Mouse (Mus musculus) splenic B cell, adult 2 months (primary cell): Measurements from ENCODE around the gene Nab1.
A peak's percentile ranks its signal among the peaks of the same experiment; 100 is the strongest.
"Not testable (repeated sequence)": the region's sequence is repeated elsewhere in the genome, so short reads cannot be mapped to it uniquely, and the experiment has no call there.

Source experiments
- DNase-seq: peaks from one replicate; pipeline ENCODE4 v3.0.0-alpha.2; 2011; ENCODE audit warnings: low read depth, low spot score
- H3K27me3 ChIP-seq: 2 replicates; pipeline ENCODE4 v1.6.1; 2012; ENCODE audit warnings: mild to moderate bottlenecking, low read length, moderate library complexity, mixed read lengths; ENCODE audit not compliant: control insufficient read depth, poor library complexity, insufficient read depth, severe bottlenecking
- H3K36me3 ChIP-seq: 2 replicates; pipeline ENCODE4 v1.6.1; 2012; ENCODE audit warnings: mild to moderate bottlenecking, low read length, moderate library complexity, mixed read lengths; ENCODE audit not compliant: control insufficient read depth, poor library complexity, insufficient read depth, severe bottlenecking

Gene Nab1

DNA sequence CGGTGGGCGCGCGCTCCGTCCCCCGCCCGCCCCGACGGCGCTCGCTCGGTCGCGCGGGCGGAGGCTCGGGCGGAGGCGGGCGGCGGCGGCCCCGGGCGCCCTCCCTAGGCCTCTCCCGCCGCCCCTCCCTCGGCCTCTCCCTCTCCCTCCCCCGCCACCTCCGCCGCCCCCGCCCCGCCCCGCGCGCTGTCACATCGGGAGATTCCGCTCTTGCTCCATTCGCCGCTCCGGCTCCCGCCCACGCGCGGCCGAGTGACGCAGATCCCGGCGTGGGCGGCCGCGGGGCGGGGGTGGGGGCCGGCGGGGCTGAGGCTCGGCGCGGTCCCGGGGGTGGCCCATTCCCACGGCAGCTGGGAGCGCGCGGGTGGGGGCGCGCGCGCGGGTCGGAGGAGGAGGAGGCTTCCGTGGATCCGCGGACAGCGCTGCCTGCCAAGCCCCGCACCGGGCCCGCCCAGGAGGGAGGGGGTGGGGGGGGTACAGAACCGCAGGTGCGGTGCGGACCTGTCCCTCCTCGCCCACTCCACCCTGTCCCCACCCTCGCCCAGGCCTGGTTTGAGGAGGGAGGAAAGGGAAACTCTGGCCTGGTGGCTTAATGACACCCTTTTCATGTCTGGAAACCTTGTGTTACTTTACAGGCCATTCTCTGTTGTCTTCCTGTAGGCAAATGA is at the start of gene Nab1:
TSS of gene Nab1 (minus strand) at position 366 of the 668 bp plus-strand sequence.
- DNase-seq = peak; percentile 89
- no peaks in the 10 kb centered on the region for H3K36me3 ChIP-seq

GRCm38 (mm10) chr1:52547451-52547850 is 47.0 kb upstream of the Nab1 start:
- no peak for DNase-seq

More for the DNA sequence above, at the start of gene Nab1:
- no peaks in the 10 kb centered on the region for H3K27me3 ChIP-seq

GRCm38 (mm10) chr1:52546796-52547195 is 46.3 kb upstream of the Nab1 start:
- no peaks in the 10 kb centered on the region for H3K36me3 ChIP-seq
- no peaks in the 10 kb centered on the region for H3K27me3 ChIP-seq
- no peak for DNase-seq

More at GRCm38 (mm10) chr1:52547451-52547850, 47.0 kb upstream of the Nab1 start:
- Histone ChIP-seq H3K36me3 (no peaks in the 10 kb centered on the region), H3K27me3 (no peaks in the 10 kb centered on the region)

DNA sequence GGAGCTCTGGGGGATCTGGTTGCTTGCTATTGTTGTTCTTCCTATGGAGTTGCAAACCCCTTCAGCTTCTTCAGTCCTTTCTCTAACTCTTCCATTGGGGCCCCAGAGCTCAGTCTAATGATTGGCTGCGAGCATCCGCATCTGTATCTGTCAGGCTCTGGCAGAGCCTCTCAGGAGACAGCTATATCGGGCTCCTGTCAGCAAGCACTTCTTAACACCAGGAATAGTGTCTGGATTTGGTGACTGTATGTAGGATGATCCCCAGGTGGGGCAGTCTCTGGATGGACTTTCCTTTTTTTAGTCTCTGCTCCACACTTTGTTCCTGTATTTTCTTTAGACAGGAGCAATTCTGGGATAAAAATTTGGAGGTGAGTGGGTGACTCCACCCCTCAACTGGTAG is 39.6 kb upstream of the Nab1 start:
- H3K36me3 ChIP-seq, DNase-seq: not testable (repeated sequence)

DNA sequence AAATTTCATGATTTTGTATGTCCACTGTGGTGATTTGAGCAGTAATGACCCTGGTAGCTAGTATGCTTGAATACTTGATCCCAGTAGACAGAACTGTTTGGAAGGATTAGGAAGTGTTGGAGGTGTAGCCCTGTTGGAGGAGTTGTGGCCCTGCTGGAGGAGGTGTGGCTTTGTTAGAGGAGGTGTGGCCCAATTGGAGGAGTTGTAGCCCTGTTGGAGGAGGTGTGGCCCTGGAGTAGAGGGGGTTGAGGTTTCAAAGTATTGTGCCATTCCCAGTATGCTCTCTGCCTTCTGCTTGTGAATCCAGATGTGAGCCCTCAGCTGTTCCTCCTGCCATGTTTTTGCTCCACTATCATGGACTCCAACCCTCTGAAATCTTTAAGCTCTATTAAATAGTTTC is 29.5 kb upstream of the Nab1 start:
- DNase-seq = no peak
- no peaks in the 10 kb centered on the region for H3K27me3 ChIP-seq
- no peaks in the 10 kb centered on the region for H3K36me3 ChIP-seq

More for the DNA sequence above, 39.6 kb upstream of the Nab1 start:
- H3K27me3 ChIP-seq = not testable (repeated sequence)

- DNase-seq = no peak
- no peaks in the 10 kb centered on the region for H3K27me3 ChIP-seq
- H3K36me3 ChIP-seq = no peaks in the 10 kb centered on the region
These were observed 27.2 kb upstream of the Nab1 start for GRCm38 (mm10) chr1:52527656-52528055.

DNA sequence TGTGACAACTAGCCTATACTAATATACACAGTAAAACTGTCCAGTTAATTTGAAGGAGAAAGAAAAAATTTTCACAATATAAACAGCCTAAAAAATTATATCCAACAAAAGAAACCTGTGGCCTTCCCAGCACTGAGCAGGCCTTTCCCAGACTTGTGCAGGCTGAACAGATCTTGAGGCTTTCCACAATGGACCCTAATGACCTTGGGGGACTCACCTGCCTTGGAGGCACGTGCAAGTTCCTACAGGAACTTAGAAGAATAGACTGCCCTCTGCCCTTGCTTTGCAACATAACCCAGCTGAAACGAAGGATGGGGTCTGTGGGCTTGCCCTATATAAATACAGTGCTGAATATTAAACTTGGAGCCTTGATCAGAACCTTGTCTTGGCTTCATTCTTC is 26.8 kb upstream of the Nab1 start:
- no peak for DNase-seq
- Histone ChIP-seq H3K36me3 (no peaks in the 10 kb centered on the region), H3K27me3 (no peaks in the 10 kb centered on the region)

- no peaks in the 10 kb centered on the region for H3K27me3 ChIP-seq
- H3K36me3 ChIP-seq = no peaks in the 10 kb centered on the region
- DNase-seq = no peak
These were observed 24.2 kb upstream of the Nab1 start for GRCm38 (mm10) chr1:52524663-52525062.

GRCm38 (mm10) chr1:52524150-52524549 is 23.7 kb upstream of the Nab1 start:
- Histone ChIP-seq H3K27me3 (no peaks in the 10 kb centered on the region), H3K36me3 (no peaks in the 10 kb centered on the region)
- no peak for DNase-seq

DNA sequence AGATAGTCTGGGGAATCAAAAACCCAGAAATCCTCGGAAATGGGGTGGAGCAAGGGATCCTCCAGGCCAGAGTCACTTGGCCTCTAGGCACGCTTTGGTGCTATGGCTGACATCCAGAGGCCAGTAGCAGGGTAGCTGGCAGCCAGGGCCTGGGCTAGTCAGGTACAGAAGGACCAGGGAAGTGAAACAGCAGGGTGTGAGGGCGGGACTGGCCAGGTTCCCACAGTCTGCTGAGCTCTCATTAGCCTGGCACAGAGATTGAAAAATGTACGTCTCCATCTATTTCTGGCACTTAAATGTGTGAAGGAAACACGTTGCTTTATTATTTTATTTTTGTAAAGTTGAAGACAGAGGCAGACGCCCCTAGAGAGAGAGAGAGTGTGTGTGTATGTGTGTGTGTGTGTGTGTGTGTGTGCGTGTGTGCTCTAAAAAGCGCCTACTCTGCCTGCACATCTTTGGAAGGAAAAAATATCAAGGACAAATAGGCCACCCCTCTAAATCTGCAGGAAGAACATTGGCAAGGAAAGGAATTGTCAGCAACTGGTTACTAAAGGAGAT is 21.0 kb upstream of the Nab1 start:
- Histone ChIP-seq H3K27me3 (no peaks in the 10 kb centered on the region), H3K36me3 (no peaks in the 10 kb centered on the region)
- DNase-seq = peak; percentile 75

GRCm38 (mm10) chr1:52520131-52520530 is 19.7 kb upstream of the Nab1 start:
- no peak for DNase-seq
- Histone ChIP-seq H3K36me3 (no peaks in the 10 kb centered on the region), H3K27me3 (no peaks in the 10 kb centered on the region)

- DNase-seq = no peak
- Histone ChIP-seq H3K36me3 (no peaks in the 10 kb centered on the region), H3K27me3 (no peaks in the 10 kb centered on the region)
These were observed 14.8 kb upstream of the Nab1 start for GRCm38 (mm10) chr1:52515249-52515648.

DNA sequence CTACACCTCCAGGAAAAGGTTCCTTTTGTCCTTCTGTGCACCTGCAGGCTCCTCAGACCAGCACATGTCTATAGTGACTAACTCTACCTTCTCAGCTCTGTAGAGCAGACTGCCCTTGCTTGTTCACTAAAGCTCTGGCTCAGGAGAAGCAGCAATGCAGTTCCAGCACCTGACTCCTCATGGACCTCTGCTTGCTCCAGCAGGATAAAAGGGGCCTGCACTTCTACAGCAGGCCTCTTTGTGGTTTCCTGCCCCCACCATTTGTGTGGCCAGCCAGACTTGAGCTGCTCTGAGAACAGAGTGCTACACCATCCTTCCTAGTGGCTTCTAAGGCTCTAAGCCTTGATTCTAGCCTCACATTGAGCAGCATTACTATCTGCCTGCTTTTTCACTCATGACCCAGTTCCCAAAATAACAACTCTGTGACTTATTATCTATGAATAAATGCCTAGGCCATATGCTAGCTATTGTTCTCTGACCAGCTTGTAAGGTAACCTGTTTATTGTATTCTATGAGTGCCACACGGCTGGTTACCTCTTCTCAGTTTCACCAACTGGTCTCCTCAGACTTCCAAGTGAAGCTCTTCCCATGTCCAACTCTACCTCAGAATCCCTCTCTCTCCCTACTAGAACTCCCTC is 11.4 kb upstream of the Nab1 start:
- no peaks in the 10 kb centered on the region for H3K36me3 ChIP-seq
- peak; percentile 34 for DNase-seq
- no peaks in the 10 kb centered on the region for H3K27me3 ChIP-seq

DNA sequence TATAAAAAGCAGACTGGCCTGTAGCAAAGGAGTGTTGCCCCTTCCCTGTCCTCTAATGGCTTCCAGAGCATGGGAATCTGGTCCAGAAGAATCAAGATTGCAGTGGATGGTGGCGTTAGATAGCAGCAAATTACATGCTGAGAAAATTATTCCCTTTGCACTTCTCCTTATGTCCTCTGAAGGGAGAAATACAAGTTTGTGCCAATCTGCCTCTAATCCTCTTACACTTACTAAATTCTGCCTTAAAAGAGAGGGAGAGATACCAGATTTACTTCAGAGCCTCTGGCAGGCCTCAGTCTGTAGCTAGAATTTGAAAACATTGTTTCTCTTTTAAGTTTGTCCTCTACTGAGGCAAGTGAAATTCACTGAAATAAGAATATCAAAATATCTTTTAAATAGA is 5.7 kb upstream of the Nab1 start:
- no peak for DNase-seq
- Histone ChIP-seq H3K27me3 (no peaks in the 10 kb centered on the region), H3K36me3 (no peaks in the 10 kb centered on the region)

- Histone ChIP-seq H3K36me3 (no peaks in the 10 kb centered on the region), H3K27me3 (no peaks in the 10 kb centered on the region)
- no peak for DNase-seq
These were observed 1.8 kb upstream of the Nab1 start for GRCm38 (mm10) chr1:52502296-52502695.
